Mouse (Mus musculus) MEL (cell line): Measurements from ENCODE around the gene Nop10. TPM values are rescaled to one million over a fixed set of nuclear protein-coding genes. Genes with fewer than 3 reads are reported as not detected.
"Not testable (repeated sequence)": the region's sequence is repeated elsewhere in the genome, so short reads cannot be mapped to it uniquely, and the experiment has no call there.

ENCODE experiments used
- DNase-seq: peaks from one replicate; pipeline ENCODE4 v3.0.0; 2011; ENCODE audit warnings: low read depth, low spot score
- H3K27ac ChIP-seq: 2 replicates; pipeline ENCODE4 v1.5.1; 2012; ENCODE audit warnings: low read depth, mild to moderate bottlenecking, control low read depth, low read length, moderate library complexity; ENCODE audit not compliant: control insufficient read depth
- H3K27me3 ChIP-seq, 2 experiments: fragments of 150-350 bp in 1 of 2; sonication (generic) in 1 of 2; 2 replicates each; pipeline ENCODE4 v1.6.1; 2012; ENCODE audit warnings: low read length in 2 of 2, mild to moderate bottlenecking in 2 of 2, improper control_type of control experiment in 1 of 2, moderate library complexity in 1 of 2; ENCODE audit not compliant: insufficient read depth in 2 of 2, control insufficient read depth in 1 of 2
- H3K36me3 ChIP-seq, 2 experiments: 2 replicates each; pipeline ENCODE4 v1.6.1; 2012 to 2014; ENCODE audit warnings: low read length in 2 of 2, improper control_type of control experiment in 1 of 2, inconsistent platforms in 1 of 2, mild to moderate bottlenecking in 1 of 2; ENCODE audit not compliant: insufficient read depth in 2 of 2, control insufficient read depth in 1 of 2
- H3K4me1 ChIP-seq, 2 experiments: fragments of 150-350 bp in 1 of 2; sonication (generic) in 1 of 2; 2 replicates each; pipeline ENCODE4 v1.6.1; 2012; ENCODE audit warnings: low read length in 2 of 2, improper control_type of control experiment in 1 of 2, mild to moderate bottlenecking in 1 of 2; ENCODE audit not compliant: insufficient read depth in 2 of 2, control insufficient read depth in 1 of 2
- H3K4me3 ChIP-seq, 2 experiments: fragments of 150-350 bp in 1 of 2; sonication (generic) in 1 of 2; 2 replicates each; pipeline ENCODE4 v1.5.1; 2012; ENCODE audit warnings: low read depth in 2 of 2, low read length in 2 of 2, mild to moderate bottlenecking in 2 of 2, moderate library complexity in 2 of 2, control low read depth in 1 of 2, improper control_type of control experiment in 1 of 2; ENCODE audit not compliant: control insufficient read depth in 1 of 2, insufficient read depth in 1 of 2
- H3K79me2 ChIP-seq: 2 replicates; pipeline ENCODE4 v1.6.1; 2012; ENCODE audit warnings: mild to moderate bottlenecking, low read length, moderate library complexity; ENCODE audit not compliant: control insufficient read depth, poor library complexity, insufficient read depth
- H3K9ac ChIP-seq: 2 replicates; pipeline ENCODE4 v1.6.1; 2012; ENCODE audit warnings: low read depth, mild to moderate bottlenecking, control low read depth, low read length, moderate library complexity; ENCODE audit not compliant: control insufficient read depth, poor library complexity, severe bottlenecking
- H3K9me3 ChIP-seq: fragments of 150-350 bp; sonication (generic); replicated peaks from 2 replicates; pipeline ENCODE4 v1.6.1; 2012; ENCODE audit warnings: mild to moderate bottlenecking, low read length, improper control_type of control experiment, moderate library complexity; ENCODE audit not compliant: insufficient read depth
- CHD1 ChIP-seq: IDR thresholded peaks from 2 replicates; pipeline ENCODE4 v1.6.1; 2012; ENCODE audit warnings: low read depth, mild to moderate bottlenecking, inconsistent platforms, low read length, improper control_type of control experiment
- CTCF ChIP-seq, 3 experiments: IDR thresholded peaks in 2 of 3; conservative IDR thresholded peaks in 1 of 3; 2 replicates each; pipeline ENCODE4 v1.5.1; 2011 to 2012; ENCODE audit warnings: low read length in 3 of 3, low read depth in 2 of 3, mild to moderate bottlenecking in 2 of 3, improper control_type of control experiment in 1 of 3, inconsistent platforms in 1 of 3, mixed read lengths in 1 of 3, moderate library complexity in 1 of 3; ENCODE audit not compliant: control insufficient read depth in 1 of 3, insufficient read depth in 1 of 3, poor library complexity in 1 of 3, severe bottlenecking in 1 of 3
- MAZ ChIP-seq: IDR thresholded peaks from 2 replicates; pipeline ENCODE4 v1.6.1; 2012; ENCODE audit warnings: low read depth, mild to moderate bottlenecking, inconsistent platforms, low read length, improper control_type of control experiment
- RAD21 ChIP-seq: IDR thresholded peaks from 2 replicates; pipeline ENCODE4 v1.6.1; 2011; ENCODE audit warnings: mild to moderate bottlenecking, low read depth, low read length, improper control_type of control experiment
- RCOR1 ChIP-seq: IDR thresholded peaks from 2 replicates; pipeline ENCODE4 v1.6.1; 2012; ENCODE audit warnings: low read depth, mild to moderate bottlenecking, inconsistent platforms, low read length, improper control_type of control experiment
- TAL1 ChIP-seq: IDR thresholded peaks from 2 replicates; pipeline ENCODE4 v1.6.1; 2012; ENCODE audit warnings: mild to moderate bottlenecking, inconsistent platforms, low read length, moderate library complexity, mixed read lengths
- TBP ChIP-seq: IDR thresholded peaks from 2 replicates; pipeline ENCODE4 v1.8.0; 2011; ENCODE audit warnings: low read depth, low read length, improper control_type of control experiment
- ZMIZ1 ChIP-seq: IDR thresholded peaks from 2 replicates; pipeline ENCODE4 v1.6.1; 2012; ENCODE audit warnings: low read depth, mild to moderate bottlenecking, inconsistent platforms, low read length, improper control_type of control experiment, moderate library complexity
- polyA plus RNA-seq, 2 experiments: library from polyadenylated mRNA; stranded (reverse) in 1 of 2; unstranded in 1 of 2; fragments of >175 nt in 1 of 2; fragments of >200 nt in 1 of 2; gene quantifications; 2 replicates each; pipeline versions ENCODE4 v1.2.1 to v1.2.4; 2012; ENCODE audit warnings: low replicate concordance in 2 of 2, low read depth in 1 of 2; ENCODE audit not compliant: insufficient read length in 2 of 2, insufficient read depth in 1 of 2, missing spikeins in 1 of 2
- total RNA-seq: library from RNA; depleted of rRNA; stranded (reverse); fragments of 300-350 nt; gene quantifications from 2 replicates; pipeline ENCODE4 v1.2.3, GENCODE M21; 2012

The Nop10 gene
- total and polyA plus RNA-seq, 3 experiments = 253 to 275 TPM; not detected in 1

- TF ChIP-seq CHD1 (peak; percentile 82; the same call in 1 of the 2 replicates), MAZ (peak; percentile 80; the same call in 1 of the 2 replicates), ZMIZ1 (peak; percentile 67; the same call in 1 of the 2 replicates)
Observed at GRCm38 (mm10) chr2:112284363-112285030, 22.8 kb downstream of the Nop10 start (continued).

GRCm38 (mm10) chr2:112285031-112285390, 23.3 kb downstream of the Nop10 start:
- H3K27me3 ChIP-seq = no peaks in the 10 kb centered on the region
- no peak for DNase-seq
- peak overlapping the region; percentile 82 to 87 for H3K4me3 ChIP-seq
- peaks cover 12% of the 10 kb centered on the region for H3K79me2 ChIP-seq
- H3K4me1 ChIP-seq = peaks cover 6 to 26% of the 10 kb centered on the region in 2 experiments; a peak in 2 of 4 replicates
- H3K9me3 ChIP-seq = no peaks in the 10 kb centered on the region
- H3K27ac ChIP-seq = peak overlapping the region; percentile 80
- peak overlapping the region; percentile 78 for H3K9ac ChIP-seq
- no peak; the same call in 1 of the 2 replicates for TF ChIP-seq RCOR1
- TF ChIP-seq CHD1 = peak; percentile 78
- TF ChIP-seq, all 39 proteins: peak for 1
- H3K36me3 ChIP-seq = peaks cover 0 to 22% of the 10 kb centered on the region in 2 experiments; a peak in 2 of 4 replicates

GRCm38 (mm10) chr2:112286062-112286461, 24.3 kb downstream of the Nop10 start:
- Histone ChIP-seq H3K79me2 (peaks cover 12% of the 10 kb centered on the region), H3K9ac (peak overlapping the region; percentile 78; the same call in 1 of the 2 replicates), H3K36me3 (peaks cover 0 to 22% of the 10 kb centered on the region in 2 experiments; a peak in 2 of 4 replicates), H3K4me3 (peak overlapping the region in 1 of 2 experiments; percentile 82; a peak in 2 of 4 replicates), H3K4me1 (peaks cover 6 to 26% of the 10 kb centered on the region in 2 experiments; a peak in 2 of 4 replicates)
- H3K9me3 ChIP-seq, DNase-seq, H3K27ac ChIP-seq, H3K27me3 ChIP-seq: not testable (repeated sequence)
- TF ChIP-seq TBP = peak; percentile 92

GRCm38 (mm10) chr2:112287059-112287458, 25.3 kb downstream of the Nop10 start:
- Histone ChIP-seq H3K27ac (no peak overlapping the region), H3K36me3 (peaks cover 0 to 24% of the 10 kb centered on the region in 2 experiments; a peak in 2 of 4 replicates), H3K27me3 (no peaks in the 10 kb centered on the region), H3K4me3 (no peak overlapping the region), H3K9ac (no peak overlapping the region), H3K79me2 (peaks cover 12% of the 10 kb centered on the region), H3K9me3 (no peaks in the 10 kb centered on the region), H3K4me1 (peaks cover 6 to 26% of the 10 kb centered on the region in 2 experiments; a peak in 2 of 4 replicates)
- DNase-seq = peak; percentile 67
- TF ChIP-seq TAL1 (no peak), CTCF (IDR thresholded peaks at IDR 0.05 in 2 of 3, conservative IDR thresholded peaks at IDR 0.05 in 1 of 3; ENCODE audit: control insufficient read depth in 1 of 3, insufficient read depth in 1 of 3, low read depth in 2 of 3, low read length in 3 of 3, poor library complexity in 1 of 3, severe bottlenecking in 1 of 3) (no peak), RAD21 (no peak)
